Mouse (Mus musculus) C2C12 (cell line): ENCODE results near the gene Rpl6. TPM values are rescaled to one million over a fixed set of nuclear protein-coding genes. Genes with fewer than 3 reads are reported as not detected.

ENCODE experiments used
- H3K27me3 ChIP-seq: one replicate; pipeline ENCODE4 v1.6.1; 2011; ENCODE audit not compliant: control insufficient read depth, insufficient read depth, insufficient read length
- H3K36me3 ChIP-seq: one replicate; pipeline ENCODE4 v1.6.1; 2011; ENCODE audit not compliant: control insufficient read depth, insufficient read depth
- H3K4me3 ChIP-seq: one replicate; pipeline ENCODE4 v1.5.1; 2011; ENCODE audit warnings: mild to moderate bottlenecking, control low read depth; ENCODE audit not compliant: poor library complexity, insufficient read depth, severe bottlenecking
- H3K79me2 ChIP-seq: one replicate; pipeline ENCODE4 v1.6.1; 2011; ENCODE audit not compliant: control insufficient read depth, insufficient read depth
- H3K79me3 ChIP-seq: one replicate; pipeline ENCODE4 v1.6.1; 2011; ENCODE audit warnings: low read depth, control low read depth
- H3ac ChIP-seq: one replicate; pipeline ENCODE3; 2011; ENCODE audit warnings: low read depth; ENCODE audit not compliant: control insufficient read depth, insufficient read length
- CEBPB ChIP-seq: IDR thresholded peaks from one replicate; pipeline ENCODE4 v1.6.1; 2011; ENCODE audit warnings: low read depth, mild to moderate bottlenecking, control low read depth, moderate library complexity
- CTCF ChIP-seq: IDR thresholded peaks from one replicate; pipeline ENCODE4 v1.5.1; 2011; ENCODE audit not compliant: control insufficient read depth, insufficient read depth, insufficient read length
- FOSL1 ChIP-seq: IDR thresholded peaks from one replicate; pipeline ENCODE4 v1.8.0; 2011; ENCODE audit warnings: mild to moderate bottlenecking, low read length; ENCODE audit not compliant: poor library complexity, insufficient read depth, severe bottlenecking
- MAX ChIP-seq: IDR thresholded peaks from one replicate; pipeline ENCODE4 v1.6.1; 2011; ENCODE audit warnings: mild to moderate bottlenecking, control low read depth
- MYOD1 ChIP-seq: IDR thresholded peaks from one replicate; pipeline ENCODE4 v1.6.1; 2011; ENCODE audit warnings: low read depth; ENCODE audit not compliant: control insufficient read depth, insufficient read length
- MYOG ChIP-seq: IDR thresholded peaks from one replicate; pipeline ENCODE4 v1.6.1; 2011; ENCODE audit not compliant: control insufficient read depth, insufficient read length; ENCODE audit errors: extremely low read depth
- USF1 ChIP-seq: IDR thresholded peaks from one replicate; pipeline ENCODE4 v1.6.1; 2011; ENCODE audit warnings: low read depth, mild to moderate bottlenecking, control low read depth, moderate library complexity
- polyA plus RNA-seq: library from polyadenylated mRNA; unstranded; fragments of >200 nt; fragmentation: generic; extraction: Trizol; gene quantifications from one replicate; pipeline ENCODE4 v1.2.1, GENCODE M21; 2012; ENCODE audit warnings: missing spikeins

The Rpl6 gene
- polyA plus RNA-seq, 1 experiment = 1,946 TPM

GRCm38 (mm10) chr5:121162923-121163322, 41.4 kb upstream of the Rpl6 start:
- Histone ChIP-seq H3K4me3 (no peak overlapping the region), H3K79me3 (peaks cover 2% of the 10 kb centered on the region), H3ac (no peak overlapping the region), H3K79me2 (peaks cover 19% of the 10 kb centered on the region), H3K36me3 (peaks cover 87% of the 10 kb centered on the region), H3K27me3 (no peaks in the 10 kb centered on the region)
- TF ChIP-seq CEBPB (no peak), USF1 (no peak), MYOG (no peak), MYOD1 (no peak), CTCF (no peak), FOSL1 (no peak), MAX (no peak)

GRCm38 (mm10) chr5:121166884-121167283, 37.4 kb upstream of the Rpl6 start:
- no peak overlapping the region for H3K4me3 ChIP-seq
- peaks cover 46% of the 10 kb centered on the region for H3K79me2 ChIP-seq
- peaks cover 4% of the 10 kb centered on the region for H3K79me3 ChIP-seq
- no peaks in the 10 kb centered on the region for H3K27me3 ChIP-seq
- no peak for TF ChIP-seq FOSL1
- no peak for TF ChIP-seq CTCF
- TF ChIP-seq MYOD1 = no peak
- TF ChIP-seq MYOG = no peak
- TF ChIP-seq MAX = no peak
- no peak for TF ChIP-seq CEBPB
- no peak for TF ChIP-seq USF1
- H3K36me3 ChIP-seq = peaks cover 69% of the 10 kb centered on the region
- no peak overlapping the region for H3ac ChIP-seq

GRCm38 (mm10) chr5:121169588-121169987, 34.7 kb upstream of the Rpl6 start:
- TF ChIP-seq CEBPB (no peak), CTCF (no peak), USF1 (no peak), MYOD1 (no peak), MAX (no peak), MYOG (no peak), FOSL1 (no peak)
- no peak overlapping the region for H3ac ChIP-seq
- peaks cover 23% of the 10 kb centered on the region for H3K79me3 ChIP-seq
- no peaks in the 10 kb centered on the region for H3K27me3 ChIP-seq
- peaks cover 44% of the 10 kb centered on the region for H3K36me3 ChIP-seq
- no peak overlapping the region for H3K4me3 ChIP-seq
- peaks cover 73% of the 10 kb centered on the region for H3K79me2 ChIP-seq

GRCm38 (mm10) chr5:121172835-121173234, 31.4 kb upstream of the Rpl6 start:
- peaks cover 49% of the 10 kb centered on the region for H3K79me3 ChIP-seq
- H3K36me3 ChIP-seq = peaks cover 21% of the 10 kb centered on the region

GRCm38 (mm10) chr5:121179077-121179857, 25.0 kb upstream of the Rpl6 start:
- Histone ChIP-seq H3K79me3 (peaks cover 91% of the 10 kb centered on the region), H3K79me2 (peaks cover 100% of the 10 kb centered on the region), H3K36me3 (peaks cover 4% of the 10 kb centered on the region), H3ac (no peak overlapping the region), H3K27me3 (no peaks in the 10 kb centered on the region), H3K4me3 (no peak overlapping the region)
- TF ChIP-seq MYOG = no peak

More at GRCm38 (mm10) chr5:121172835-121173234, 31.4 kb upstream of the Rpl6 start:
- no peak overlapping the region for H3ac ChIP-seq
- peaks cover 87% of the 10 kb centered on the region for H3K79me2 ChIP-seq
- no peak overlapping the region for H3K4me3 ChIP-seq
- TF ChIP-seq CEBPB (no peak), USF1 (no peak), MYOG (no peak), MYOD1 (no peak)
- H3K27me3 ChIP-seq = no peaks in the 10 kb centered on the region

GRCm38 (mm10) chr5:121183269-121183668, 21.0 kb upstream of the Rpl6 start:
- TF ChIP-seq CTCF = no peak
- TF ChIP-seq MAX = no peak
- TF ChIP-seq USF1 = no peak
- TF ChIP-seq MYOD1 = no peak
- TF ChIP-seq MYOG = no peak
- Histone ChIP-seq H3K27me3 (no peaks in the 10 kb centered on the region), H3K79me2 (peaks cover 100% of the 10 kb centered on the region), H3K36me3 (peaks cover 7% of the 10 kb centered on the region), H3K79me3 (peaks cover 97% of the 10 kb centered on the region), H3ac (no peak overlapping the region), H3K4me3 (no peak overlapping the region)
